Mouse (Mus musculus) kidney, adult 8-10 months (tissue): ENCODE measurements at regions not wholly inside any gene's neighbourhood (a gene's known extent, or its start where the extent isn't known, plus 50 kb on each side); places are given as distances from the start of the nearest gene placed in this dataset.
"Not testable (repeated sequence)": the region's sequence is repeated elsewhere in the genome, so short reads cannot be mapped to it uniquely, and the experiment has no call there.

Experiments
- DNase-seq, 2 experiments: peaks; one replicate each; pipeline ENCODE4 v3.0.0; 2022

DNA sequence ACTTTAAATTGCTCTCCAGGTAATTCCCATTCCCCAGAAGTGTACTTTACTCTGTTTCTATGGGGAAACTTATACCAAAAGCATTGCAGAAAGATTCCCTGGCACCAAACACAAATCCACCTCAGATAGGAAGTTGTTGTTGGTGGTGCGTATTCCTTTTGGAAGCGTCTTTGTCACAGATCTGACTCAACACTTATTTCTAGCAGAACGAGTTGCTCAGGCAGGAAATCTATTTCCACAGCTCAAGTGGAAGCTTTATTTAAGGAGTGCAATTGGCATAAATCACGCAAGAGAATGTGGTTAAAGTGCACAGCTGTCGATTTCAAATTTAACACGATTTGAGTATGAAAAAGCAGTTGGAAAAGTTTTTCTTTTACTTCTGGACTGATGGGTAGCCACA is 436.9 kb upstream of the Ghitm start:
- DNase-seq: no peak

DNA sequence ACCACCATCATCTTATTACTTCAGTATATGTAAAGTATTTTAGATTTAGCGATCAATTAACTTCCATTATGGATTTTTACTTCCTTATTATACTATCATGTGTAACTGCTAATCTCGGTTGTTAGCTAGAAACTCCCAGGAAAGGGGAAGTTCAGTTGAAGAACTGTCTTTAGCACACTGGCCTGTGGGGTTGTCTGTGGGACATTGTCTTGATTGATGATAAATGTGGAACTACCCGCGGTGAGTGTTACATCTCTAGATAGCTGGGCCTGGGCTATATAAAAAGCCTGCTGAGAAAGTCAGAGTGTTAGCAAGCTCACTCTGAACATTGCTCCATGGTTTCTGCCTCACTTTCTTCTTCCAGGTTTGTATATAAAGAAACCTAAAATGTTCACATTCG is 423.2 kb upstream of the Ghitm start:
- no peak for DNase-seq

DNA sequence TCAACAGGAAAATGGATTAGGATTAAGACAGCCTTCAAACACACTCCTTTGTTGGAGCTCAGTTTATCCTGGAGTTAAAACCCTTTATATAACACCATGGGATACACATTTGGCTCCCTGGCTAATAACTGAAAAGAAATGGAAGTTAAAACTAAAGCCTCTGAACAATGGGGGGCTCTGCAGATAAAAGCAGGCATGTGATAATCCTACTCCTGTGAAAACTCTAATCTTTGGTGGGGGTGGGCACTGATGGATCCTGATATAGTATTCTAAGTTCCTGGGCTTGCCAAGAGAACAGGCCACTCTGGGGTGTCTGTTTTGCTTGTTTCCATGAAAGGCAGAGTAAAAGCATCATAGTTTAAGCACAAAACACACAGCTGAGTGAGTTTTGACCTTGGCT is 388.5 kb upstream of the Ghitm start:
- DNase-seq: no peak

DNA sequence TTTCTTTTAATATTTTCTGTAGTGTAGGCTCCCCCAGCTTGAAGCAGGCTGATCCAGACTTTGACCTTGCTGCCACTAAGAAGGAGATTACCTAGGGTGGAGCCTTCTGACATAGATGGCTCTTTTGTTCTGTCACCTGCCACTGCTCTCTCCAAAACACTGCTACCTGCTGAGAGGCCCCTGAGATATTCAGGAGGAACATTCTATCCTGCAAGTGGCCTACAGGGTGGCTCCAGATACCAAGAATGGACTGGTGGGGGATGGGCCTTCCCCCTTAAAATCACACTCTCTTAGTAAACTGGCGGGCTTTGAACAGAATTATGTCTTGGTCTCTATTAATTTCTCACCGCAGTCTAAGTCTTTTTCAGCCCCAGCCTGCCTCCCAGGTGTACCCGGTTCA is 385.6 kb upstream of the Ghitm start:
- not testable (repeated sequence) for DNase-seq

DNA sequence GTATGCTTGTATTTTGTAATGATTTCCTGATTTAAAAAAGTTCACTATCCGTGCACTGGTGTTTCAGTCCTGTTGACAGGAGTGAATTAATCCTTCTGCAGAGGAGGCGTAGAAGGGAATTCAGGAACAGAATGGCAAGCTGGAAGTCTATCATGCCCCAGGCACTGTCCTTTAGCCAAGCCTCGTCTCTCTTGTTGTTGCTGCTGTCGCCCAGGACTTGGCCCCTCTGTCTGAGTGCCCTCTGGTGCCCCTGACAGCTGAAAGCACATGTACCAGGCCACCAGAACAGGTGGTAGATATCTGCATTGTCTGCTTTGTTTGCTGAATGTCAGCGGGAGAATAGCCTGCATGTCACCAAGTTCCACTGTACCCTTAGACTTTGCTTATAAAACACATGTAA is 370.2 kb upstream of the Ghitm start:
- no peak for DNase-seq

DNA sequence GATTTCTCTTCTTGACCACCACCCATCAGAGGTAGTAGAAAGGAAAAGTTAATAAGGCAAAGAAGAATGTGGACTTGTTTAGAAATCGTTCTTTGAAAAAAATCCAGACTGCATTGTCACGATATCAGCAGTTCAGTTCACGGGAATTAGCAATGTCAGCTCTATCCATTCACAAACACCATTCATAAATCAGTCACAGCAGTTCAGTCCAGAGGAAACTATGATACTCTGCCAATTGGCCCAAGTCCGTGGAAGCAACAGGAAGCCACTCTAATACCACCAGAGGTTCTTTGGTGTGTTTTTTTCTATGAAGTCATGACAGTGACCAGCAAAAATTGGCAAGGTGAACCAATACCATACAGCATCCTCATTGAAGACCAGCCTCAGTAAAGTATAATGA is 355.6 kb upstream of the Ghitm start:
- DNase-seq: no peak

DNA sequence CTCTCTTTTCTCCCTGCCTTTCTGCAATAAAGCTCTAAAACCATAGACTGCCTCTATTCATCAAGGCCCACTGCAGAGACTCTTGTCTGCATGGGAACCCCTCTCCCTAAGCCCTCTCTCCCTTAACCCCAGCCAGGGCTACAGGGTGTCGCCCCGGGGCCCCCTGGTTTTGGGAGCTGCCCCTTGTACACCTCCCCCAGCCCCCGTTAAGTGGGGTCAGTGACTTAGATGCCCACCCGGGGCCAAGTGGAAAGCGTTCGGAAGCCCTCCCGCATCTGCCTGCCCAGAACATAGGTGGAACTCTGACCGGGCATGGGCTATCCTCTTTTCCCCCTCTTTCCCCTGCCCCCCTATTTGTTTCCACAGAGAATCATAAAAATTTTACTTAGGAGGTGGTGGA is 350.2 kb upstream of the Ghitm start:
- DNase-seq: no peak

DNA sequence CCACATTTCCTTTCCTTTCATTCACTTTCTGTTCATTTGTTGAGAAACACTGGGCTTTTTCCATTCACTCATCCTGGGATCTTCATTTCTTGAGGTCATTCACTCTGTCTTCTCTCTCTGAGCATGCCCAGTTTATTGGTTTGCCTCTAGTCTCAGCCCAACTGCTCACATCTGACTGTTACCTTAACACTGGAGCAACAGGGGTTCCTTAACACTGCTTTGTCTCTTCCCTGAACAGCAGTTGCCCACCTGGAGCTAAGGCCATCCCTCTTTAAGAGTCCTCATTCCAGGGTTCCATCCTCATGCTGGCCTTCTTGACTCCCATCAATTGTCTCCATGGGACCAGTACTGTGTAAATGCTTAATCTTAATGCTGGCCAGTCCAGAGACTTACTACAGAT is 342.5 kb upstream of the Ghitm start:
- DNase-seq: no peak

DNA sequence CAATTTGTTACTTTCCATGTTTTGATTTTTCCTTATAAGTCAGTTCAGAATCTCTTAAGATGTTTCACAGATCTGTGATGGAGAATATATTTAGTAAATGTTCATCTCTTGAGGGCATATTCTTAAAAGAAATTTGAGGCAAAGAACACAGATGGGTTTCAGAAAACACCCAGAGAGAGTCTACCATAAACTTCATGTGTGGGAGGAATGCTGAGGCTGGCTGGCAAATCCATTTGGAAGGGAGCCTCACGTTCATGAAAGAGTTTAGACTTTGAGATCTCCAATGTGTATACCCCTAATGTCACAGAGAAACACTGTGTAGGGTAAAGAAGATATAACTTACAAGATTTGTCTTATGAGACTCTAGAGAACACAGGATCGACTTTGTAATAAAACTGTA is 333.6 kb upstream of the Ghitm start:
- no peak for DNase-seq

DNA sequence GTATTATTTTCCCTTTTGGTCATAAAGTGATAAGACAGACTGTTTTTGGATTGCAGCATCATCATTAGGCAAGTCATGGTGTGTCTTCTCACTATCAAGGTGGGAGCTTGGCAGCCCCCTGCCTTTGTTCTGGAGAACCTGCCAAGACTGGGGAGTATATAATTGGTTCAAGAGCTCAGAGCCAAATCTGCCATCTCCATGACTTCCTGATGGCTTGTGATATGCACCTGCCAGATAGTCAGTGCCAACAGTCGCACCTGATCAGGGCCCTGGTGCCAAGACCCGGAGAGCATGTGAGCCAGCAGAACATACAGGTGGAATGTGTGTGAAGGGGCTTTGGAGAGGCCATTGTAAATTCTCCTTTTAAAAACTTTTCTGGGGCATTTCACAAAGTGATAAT is 305.8 kb upstream of the Ghitm start:
- DNase-seq: no peak

DNA sequence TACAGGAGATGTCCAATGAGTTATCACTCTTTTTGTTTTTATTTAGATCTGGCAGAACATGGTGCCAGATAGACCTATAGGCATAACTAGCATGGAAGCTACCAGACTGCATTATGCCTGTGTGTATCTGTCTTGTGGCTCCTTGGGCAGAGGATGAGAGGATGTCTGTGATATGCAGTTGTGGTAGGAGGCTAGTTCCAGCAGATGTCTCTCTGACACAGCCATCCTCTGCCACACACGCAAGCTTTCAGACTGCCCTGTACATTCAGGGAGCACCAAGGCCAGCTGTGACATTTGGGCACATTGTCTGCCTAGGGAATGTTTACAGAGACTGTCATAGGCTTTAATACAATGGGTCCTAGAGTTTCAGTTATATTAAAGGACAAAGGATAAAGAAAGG is 295.6 kb upstream of the Ghitm start:
- no peak for DNase-seq

DNA sequence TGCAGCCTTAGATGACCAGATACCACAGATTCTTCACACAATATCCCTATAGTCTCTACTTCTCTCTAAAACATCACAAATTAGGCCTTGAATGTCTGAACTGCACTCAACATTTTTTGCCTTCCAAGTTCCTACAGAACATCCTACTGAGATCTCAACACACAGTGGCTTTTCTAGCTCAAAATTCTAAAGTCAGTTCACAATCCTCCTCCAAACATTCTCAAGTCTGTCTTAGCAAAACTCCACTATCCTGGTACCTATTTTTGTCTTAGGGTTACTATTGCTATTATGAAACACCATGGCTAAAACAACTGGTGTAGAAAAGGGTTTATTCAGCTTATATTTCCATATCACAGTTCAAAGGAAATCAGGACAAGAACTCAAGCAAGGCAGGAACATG is 290.4 kb upstream of the Ghitm start:
- DNase-seq: no peak

DNA sequence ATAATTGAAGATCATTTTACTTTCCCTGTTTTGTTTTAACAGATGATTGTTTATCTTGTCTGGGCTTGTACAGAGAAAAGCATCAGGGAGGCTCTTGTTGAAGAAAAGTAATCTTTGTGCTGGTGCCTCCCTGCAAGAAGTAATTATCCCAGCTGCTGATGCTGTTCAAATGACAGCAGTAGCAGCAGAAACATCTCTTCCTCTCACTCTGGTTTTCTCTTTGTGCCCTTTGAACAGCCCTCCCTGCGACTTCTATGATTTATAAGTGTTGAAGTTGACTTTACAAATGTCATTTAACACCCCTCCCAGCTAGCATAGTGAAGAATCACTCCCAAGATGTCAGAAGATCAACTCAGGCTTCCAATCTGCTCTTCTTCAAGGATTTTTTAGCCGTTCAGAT is 286.5 kb upstream of the Ghitm start:
- DNase-seq: no peak

DNA sequence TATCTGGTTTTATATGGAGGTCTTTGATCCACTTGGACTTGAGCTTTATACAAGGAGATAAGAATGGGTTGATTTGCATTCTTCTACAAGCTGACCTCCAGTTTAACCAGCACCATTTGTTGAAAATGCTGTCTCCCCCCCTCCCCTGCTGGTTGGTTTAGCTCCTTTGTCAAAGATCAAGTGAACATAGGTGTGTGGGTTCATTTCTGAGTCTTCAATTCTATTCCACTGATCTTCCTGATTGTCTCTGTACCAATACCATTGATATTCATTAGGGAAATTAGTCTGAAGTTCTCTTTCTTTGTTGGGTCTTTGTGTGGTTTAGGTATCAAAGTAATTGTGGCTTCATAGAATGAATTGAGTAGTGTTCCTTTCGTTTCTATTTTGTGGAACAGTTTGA is 277.5 kb upstream of the Ghitm start:
- not testable (repeated sequence) for DNase-seq

DNA sequence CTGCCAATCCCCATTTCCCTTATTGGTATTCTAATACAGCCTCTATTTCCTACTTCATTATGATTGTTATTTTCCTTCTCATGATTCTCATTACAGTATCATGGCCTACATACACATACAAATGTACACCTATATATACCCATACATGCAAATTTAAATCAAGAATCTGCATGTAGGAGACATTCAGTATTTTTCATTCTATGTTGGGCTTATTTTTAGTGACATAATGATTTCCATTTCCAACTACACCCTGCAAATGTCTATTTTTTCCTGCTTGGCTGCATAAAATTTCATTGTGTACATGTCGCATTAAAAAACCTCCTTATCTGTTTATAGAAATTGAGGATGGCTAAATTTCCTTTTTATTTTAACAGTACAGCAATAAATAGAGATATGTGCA is 236.9 kb upstream of the Ghitm start:
- DNase-seq: no peak

DNA sequence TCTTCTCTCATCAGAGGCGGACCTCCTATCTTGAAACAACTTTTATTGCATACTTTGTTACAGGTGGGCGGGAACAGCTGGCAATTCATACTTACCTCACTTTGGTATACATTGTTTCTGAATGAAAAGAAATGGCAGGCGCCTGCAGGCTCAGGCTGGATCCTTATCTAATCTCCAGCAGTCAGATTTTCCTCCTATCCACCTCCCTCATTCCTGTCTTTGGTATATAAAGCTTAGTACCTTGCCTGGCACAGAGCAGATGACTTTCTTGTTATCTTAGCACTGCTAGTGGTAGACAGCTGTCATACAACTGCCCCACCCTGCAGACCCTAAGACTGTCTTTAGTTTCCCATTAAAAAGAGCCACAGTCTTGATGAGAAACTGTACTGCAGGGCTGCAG is 226.8 kb upstream of the Ghitm start:
- DNase-seq: no peak

DNA sequence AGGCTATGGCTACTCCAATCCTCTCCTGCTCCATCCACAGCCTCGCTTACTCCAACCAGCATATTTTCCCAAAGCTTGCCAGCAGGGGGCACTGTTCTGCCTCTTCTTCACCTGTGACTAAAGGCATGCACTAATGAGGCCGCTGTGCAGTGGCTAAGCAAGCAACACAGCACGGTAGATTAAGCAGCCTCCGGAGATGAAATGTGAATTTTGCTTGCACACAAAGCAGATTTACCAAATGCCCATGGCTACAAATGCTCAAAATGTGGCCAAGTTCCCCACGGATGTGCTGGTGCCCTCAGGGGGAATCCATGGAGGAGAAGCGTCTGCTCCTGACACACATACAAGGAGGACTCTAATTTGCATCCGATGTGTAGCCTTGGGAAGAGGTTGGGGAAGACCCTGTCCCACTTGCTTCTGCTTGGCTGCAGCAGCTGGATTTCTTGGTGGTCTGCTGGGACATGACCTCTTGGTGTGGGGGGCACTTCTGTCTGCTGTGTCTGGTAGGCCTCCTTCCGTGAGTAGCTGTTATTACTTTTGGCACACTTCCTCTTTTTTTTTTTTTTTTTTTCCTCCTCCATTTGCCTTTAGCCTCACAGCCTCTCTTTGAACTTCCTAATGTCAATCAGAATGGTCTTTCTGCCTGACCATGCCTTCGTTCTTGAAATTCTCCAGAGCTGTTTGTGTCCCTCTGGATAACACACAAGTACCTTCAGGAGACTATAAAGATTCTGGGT is 221.1 kb upstream of the Ghitm start:
- DNase-seq: peak; percentile 11 to 64

DNA sequence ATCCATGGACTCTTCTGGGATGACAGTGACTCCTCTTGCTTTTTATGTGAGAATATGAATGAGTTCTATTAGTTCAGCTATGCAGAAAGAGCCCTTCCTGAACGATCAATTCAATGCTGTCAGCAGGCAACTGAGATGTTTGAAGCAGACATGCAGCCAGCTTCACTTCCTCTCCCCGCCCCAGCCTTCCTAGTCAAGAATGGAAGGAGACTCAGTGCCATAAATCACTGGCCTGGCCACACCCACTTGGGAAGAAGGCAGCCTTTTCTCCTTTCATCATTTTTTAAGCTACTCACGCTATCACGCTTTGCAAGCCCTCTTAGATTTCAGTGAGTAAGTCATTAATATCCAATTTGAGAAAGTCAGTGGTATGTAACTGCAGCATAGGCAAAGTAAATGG is 188.3 kb upstream of the Ghitm start:
- DNase-seq: peak; percentile 22 to 23

DNA sequence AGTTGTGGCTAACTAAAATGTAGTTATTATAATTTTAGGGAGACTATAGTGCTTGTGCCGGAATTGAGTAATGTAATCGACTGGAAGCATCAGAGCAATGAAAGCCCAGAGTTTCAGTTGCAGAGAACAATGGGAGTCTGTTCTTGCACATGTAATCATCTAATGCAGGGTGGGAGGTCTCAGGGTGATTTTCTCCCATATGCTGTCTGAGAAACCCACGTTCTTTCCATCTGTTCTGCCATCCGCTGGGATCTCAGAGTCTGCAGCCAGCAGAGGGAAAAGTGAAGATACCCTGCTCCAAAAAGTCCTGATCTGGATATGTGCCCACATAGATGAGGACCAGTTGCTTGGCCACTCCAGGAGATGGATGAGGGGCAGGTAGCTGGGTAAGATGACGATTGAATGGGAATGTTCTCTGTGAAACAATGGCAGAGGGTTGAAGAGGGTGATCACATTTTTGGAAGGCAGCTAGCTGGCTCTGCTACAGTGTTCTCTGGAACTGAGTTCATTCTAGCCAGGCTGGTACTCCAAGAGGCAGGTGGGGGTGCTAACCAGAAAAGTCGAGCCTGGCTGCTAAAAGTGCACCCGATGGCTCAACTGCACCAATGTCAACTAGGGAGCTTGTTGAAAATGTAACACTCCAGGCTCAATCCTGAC is 180.3 kb upstream of the Ghitm start:
- DNase-seq: no peak

DNA sequence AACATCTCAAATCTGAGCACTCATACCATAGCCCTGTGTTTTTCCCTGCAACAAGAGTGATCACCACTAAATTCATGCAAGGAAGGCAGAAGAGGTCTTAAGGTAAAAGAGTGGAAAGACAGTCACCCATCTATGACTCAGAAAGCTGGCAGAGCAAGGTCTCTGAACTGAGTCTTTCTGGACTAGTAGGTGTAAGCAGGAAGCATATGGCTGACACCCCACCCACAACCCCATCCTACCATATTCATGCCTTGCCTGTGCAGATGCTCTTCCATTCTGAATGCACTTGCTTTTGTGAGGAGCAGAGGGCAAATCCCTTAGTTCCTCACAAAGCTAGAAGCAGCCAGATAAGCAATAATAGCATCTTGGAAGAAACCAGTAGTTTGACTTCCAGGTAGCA is 178.8 kb upstream of the Ghitm start:
- DNase-seq: no peak

DNA sequence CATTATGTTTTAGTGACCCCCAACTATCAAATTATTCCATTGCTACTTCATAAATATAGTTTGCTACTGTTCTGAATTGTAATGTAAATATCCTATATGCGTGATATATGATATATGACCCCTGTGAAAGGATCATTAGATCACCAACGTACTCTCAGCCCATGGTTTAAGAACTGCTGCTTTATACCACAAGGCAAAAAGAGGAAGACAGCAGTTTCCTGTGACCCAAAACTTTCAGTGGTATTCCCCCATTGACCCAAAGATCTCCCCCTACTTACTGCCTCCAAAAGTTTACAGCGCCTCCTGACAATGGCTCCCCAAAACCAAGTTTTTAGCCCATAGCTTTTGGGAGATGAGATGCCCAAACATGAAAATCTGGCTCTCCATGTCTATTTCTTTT is 177.8 kb upstream of the Ghitm start:
- no peak for DNase-seq

DNA sequence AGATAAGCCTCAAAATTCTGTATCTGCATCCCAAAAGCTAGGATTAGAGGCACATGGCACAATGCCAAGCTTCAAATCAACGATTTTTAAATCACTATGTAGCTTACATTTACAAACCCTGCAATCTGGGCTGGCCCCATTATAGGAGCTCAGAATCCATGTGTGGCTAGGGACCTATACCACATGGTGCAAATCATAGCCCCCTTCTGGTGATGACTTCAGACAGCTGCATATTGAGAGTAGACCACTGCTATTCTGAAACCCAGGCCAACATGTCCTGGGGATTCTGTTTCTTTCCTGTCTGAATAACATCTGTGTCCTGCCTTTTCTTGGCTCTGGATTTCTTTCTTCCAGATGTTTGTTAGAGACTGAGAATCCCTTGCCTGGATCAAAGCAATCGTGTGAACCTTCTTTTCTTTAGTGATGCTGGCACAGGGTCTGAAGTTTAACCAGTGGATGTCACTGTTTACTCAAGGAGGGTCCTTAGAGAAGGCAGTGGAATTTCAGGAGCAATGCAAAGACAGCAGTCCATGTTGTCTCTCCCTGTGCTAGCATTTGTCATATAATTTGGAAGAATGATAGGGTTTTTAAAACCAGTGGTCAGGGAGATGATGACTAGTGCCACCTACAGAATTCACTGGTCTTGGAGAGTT is 171.7 kb upstream of the Ghitm start:
- DNase-seq: no peak

DNA sequence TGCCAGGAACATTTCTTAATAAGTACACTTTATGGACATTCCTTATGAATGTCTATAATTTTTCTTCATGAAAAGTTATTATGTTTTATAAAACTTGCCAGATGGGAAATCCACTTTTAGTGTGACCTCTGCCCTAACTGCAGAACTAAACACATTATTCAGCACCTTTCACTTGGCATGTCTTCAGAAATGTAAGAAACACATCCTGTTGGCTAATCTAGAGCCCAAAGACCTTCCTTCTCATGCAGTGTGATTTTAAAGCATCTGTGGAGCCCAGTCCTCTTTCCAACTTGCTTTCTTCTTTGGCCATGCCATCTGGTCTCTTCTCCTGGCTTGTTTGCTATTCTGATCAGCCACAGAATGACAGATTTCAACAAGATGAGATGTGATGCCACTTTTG is 163.6 kb upstream of the Ghitm start:
- peak in 1 of 2 experiments; percentile 18 for DNase-seq

DNA sequence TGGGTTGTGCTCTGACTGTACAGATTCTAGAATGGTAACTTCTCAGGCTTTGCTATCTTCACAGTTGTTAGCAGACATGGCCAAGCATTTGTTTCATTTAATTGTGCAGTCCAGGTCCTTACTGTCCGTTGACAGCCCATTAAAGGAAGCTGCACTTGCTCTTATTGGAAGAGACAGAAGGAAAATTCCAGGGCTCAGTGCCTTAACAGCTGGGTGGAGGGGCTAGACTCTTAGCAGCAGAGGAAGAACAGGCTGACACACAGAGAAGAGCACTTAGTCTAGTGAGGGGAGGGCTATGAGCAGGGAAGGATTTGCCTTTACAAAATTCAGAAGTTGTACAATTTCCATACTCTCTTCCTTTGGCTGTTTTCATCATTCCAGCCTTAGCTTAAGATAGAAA is 161.5 kb upstream of the Ghitm start:
- no peak for DNase-seq
